Mouse (Mus musculus) MEL (cell line): ENCODE data around the gene Pgbd5. TPM values are rescaled to one million over a fixed set of nuclear protein-coding genes. Genes with fewer than 3 reads are reported as not detected.

Experiments used
- DNase-seq: peaks from one replicate; pipeline ENCODE4 v3.0.0; 2011; ENCODE audit warnings: low read depth, low spot score
- H3K27ac ChIP-seq: 2 replicates; pipeline ENCODE4 v1.5.1; 2012; ENCODE audit warnings: low read depth, mild to moderate bottlenecking, control low read depth, low read length, moderate library complexity; ENCODE audit not compliant: control insufficient read depth
- H3K27me3 ChIP-seq, 2 experiments: fragments of 150-350 bp in 1 of 2; sonication (generic) in 1 of 2; 2 replicates each; pipeline ENCODE4 v1.6.1; 2012; ENCODE audit warnings: low read length in 2 of 2, mild to moderate bottlenecking in 2 of 2, improper control_type of control experiment in 1 of 2, moderate library complexity in 1 of 2; ENCODE audit not compliant: insufficient read depth in 2 of 2, control insufficient read depth in 1 of 2
- H3K36me3 ChIP-seq, 2 experiments: 2 replicates each; pipeline ENCODE4 v1.6.1; 2012 to 2014; ENCODE audit warnings: low read length in 2 of 2, improper control_type of control experiment in 1 of 2, inconsistent platforms in 1 of 2, mild to moderate bottlenecking in 1 of 2; ENCODE audit not compliant: insufficient read depth in 2 of 2, control insufficient read depth in 1 of 2
- H3K4me1 ChIP-seq, 2 experiments: fragments of 150-350 bp in 1 of 2; sonication (generic) in 1 of 2; 2 replicates each; pipeline ENCODE4 v1.6.1; 2012; ENCODE audit warnings: low read length in 2 of 2, improper control_type of control experiment in 1 of 2, mild to moderate bottlenecking in 1 of 2; ENCODE audit not compliant: insufficient read depth in 2 of 2, control insufficient read depth in 1 of 2
- H3K4me3 ChIP-seq, 2 experiments: fragments of 150-350 bp in 1 of 2; sonication (generic) in 1 of 2; 2 replicates each; pipeline ENCODE4 v1.5.1; 2012; ENCODE audit warnings: low read depth in 2 of 2, low read length in 2 of 2, mild to moderate bottlenecking in 2 of 2, moderate library complexity in 2 of 2, control low read depth in 1 of 2, improper control_type of control experiment in 1 of 2; ENCODE audit not compliant: control insufficient read depth in 1 of 2, insufficient read depth in 1 of 2
- H3K79me2 ChIP-seq: 2 replicates; pipeline ENCODE4 v1.6.1; 2012; ENCODE audit warnings: mild to moderate bottlenecking, low read length, moderate library complexity; ENCODE audit not compliant: control insufficient read depth, poor library complexity, insufficient read depth
- H3K9ac ChIP-seq: 2 replicates; pipeline ENCODE4 v1.6.1; 2012; ENCODE audit warnings: low read depth, mild to moderate bottlenecking, control low read depth, low read length, moderate library complexity; ENCODE audit not compliant: control insufficient read depth, poor library complexity, severe bottlenecking
- H3K9me3 ChIP-seq: fragments of 150-350 bp; sonication (generic); replicated peaks from 2 replicates; pipeline ENCODE4 v1.6.1; 2012; ENCODE audit warnings: mild to moderate bottlenecking, low read length, improper control_type of control experiment, moderate library complexity; ENCODE audit not compliant: insufficient read depth
- BHLHE40 ChIP-seq: IDR thresholded peaks from 2 replicates; pipeline ENCODE4 v1.6.1; 2012; ENCODE audit warnings: low read depth, mild to moderate bottlenecking, inconsistent platforms, low read length, improper control_type of control experiment, borderline replicate concordance
- CHD1 ChIP-seq: IDR thresholded peaks from 2 replicates; pipeline ENCODE4 v1.6.1; 2012; ENCODE audit warnings: low read depth, mild to moderate bottlenecking, inconsistent platforms, low read length, improper control_type of control experiment
- CTCF ChIP-seq, 3 experiments: IDR thresholded peaks in 2 of 3; conservative IDR thresholded peaks in 1 of 3; 2 replicates each; pipeline ENCODE4 v1.5.1; 2011 to 2012; ENCODE audit warnings: low read length in 3 of 3, low read depth in 2 of 3, mild to moderate bottlenecking in 2 of 3, improper control_type of control experiment in 1 of 3, inconsistent platforms in 1 of 3, mixed read lengths in 1 of 3, moderate library complexity in 1 of 3; ENCODE audit not compliant: control insufficient read depth in 1 of 3, insufficient read depth in 1 of 3, poor library complexity in 1 of 3, severe bottlenecking in 1 of 3
- ELF1 ChIP-seq: IDR thresholded peaks from 2 replicates; pipeline ENCODE4 v1.6.1; 2014; ENCODE audit warnings: low read depth, mild to moderate bottlenecking, inconsistent platforms, low read length, improper control_type of control experiment, moderate library complexity
- EP300 ChIP-seq, 2 experiments: IDR thresholded peaks; 2 replicates each; pipeline ENCODE4 v1.6.1; 2011; ENCODE audit warnings: improper control_type of control experiment in 2 of 2, low read length in 2 of 2, low read depth in 1 of 2, mild to moderate bottlenecking in 1 of 2
- HCFC1 ChIP-seq: IDR thresholded peaks from 2 replicates; pipeline ENCODE4 v1.6.1; 2012; ENCODE audit warnings: low read depth, mild to moderate bottlenecking, inconsistent platforms, low read length, improper control_type of control experiment, moderate library complexity
- MAFK ChIP-seq: IDR thresholded peaks from 2 replicates; pipeline ENCODE4 v1.6.1; 2011; ENCODE audit warnings: low read depth, mild to moderate bottlenecking, low read length, improper control_type of control experiment, borderline replicate concordance
- MEF2A ChIP-seq: IDR thresholded peaks from 2 replicates; pipeline ENCODE4 v1.6.1; 2014; ENCODE audit warnings: low read depth, mild to moderate bottlenecking, inconsistent platforms, low read length, improper control_type of control experiment; ENCODE audit not compliant: poor library complexity, insufficient replicate concordance, severe bottlenecking; ENCODE audit errors: extremely low read depth
- MXI1 ChIP-seq: IDR thresholded peaks from 2 replicates; pipeline ENCODE4 v1.6.1; 2011; ENCODE audit warnings: mild to moderate bottlenecking, low read depth, low read length, improper control_type of control experiment
- MYC ChIP-seq: IDR thresholded peaks from 2 replicates; pipeline ENCODE4 v1.6.1; 2011; ENCODE audit warnings: low read depth, mild to moderate bottlenecking, low read length, improper control_type of control experiment, moderate library complexity
- NELFE ChIP-seq: IDR thresholded peaks from 2 replicates; pipeline ENCODE4 v1.6.1; 2011; ENCODE audit warnings: low read depth, low read length, improper control_type of control experiment
- NRF1 ChIP-seq: IDR thresholded peaks from 2 replicates; pipeline ENCODE4 v1.6.1; 2014; ENCODE audit warnings: low read depth, mild to moderate bottlenecking, inconsistent platforms, low read length, improper control_type of control experiment, moderate library complexity; ENCODE audit not compliant: poor library complexity, insufficient read depth, severe bottlenecking
- POLR2AphosphoS5 ChIP-seq: IDR thresholded peaks from 2 replicates; pipeline ENCODE4 v1.6.1; 2012; ENCODE audit warnings: low read depth, borderline replicate concordance, mild to moderate bottlenecking, inconsistent platforms, low read length, moderate library complexity, mixed read lengths
- RCOR1 ChIP-seq: IDR thresholded peaks from 2 replicates; pipeline ENCODE4 v1.6.1; 2012; ENCODE audit warnings: low read depth, mild to moderate bottlenecking, inconsistent platforms, low read length, improper control_type of control experiment
- SIN3A ChIP-seq: IDR thresholded peaks from 2 replicates; pipeline ENCODE4 v1.6.1; 2012; ENCODE audit warnings: low read length, improper control_type of control experiment, inconsistent platforms
- TAL1 ChIP-seq: IDR thresholded peaks from 2 replicates; pipeline ENCODE4 v1.6.1; 2012; ENCODE audit warnings: mild to moderate bottlenecking, inconsistent platforms, low read length, moderate library complexity, mixed read lengths
- ZC3H11A ChIP-seq: IDR thresholded peaks from 2 replicates; pipeline ENCODE4 v1.6.1; 2012; ENCODE audit warnings: low read depth, mild to moderate bottlenecking, inconsistent platforms, low read length, improper control_type of control experiment
- ZKSCAN1 ChIP-seq: IDR thresholded peaks from 2 replicates; pipeline ENCODE4 v1.6.1; 2012; ENCODE audit warnings: low read depth, mild to moderate bottlenecking, inconsistent platforms, low read length, improper control_type of control experiment, moderate library complexity
- ZMIZ1 ChIP-seq: IDR thresholded peaks from 2 replicates; pipeline ENCODE4 v1.6.1; 2012; ENCODE audit warnings: low read depth, mild to moderate bottlenecking, inconsistent platforms, low read length, improper control_type of control experiment, moderate library complexity
- ZNF384 ChIP-seq: IDR thresholded peaks from 2 replicates; pipeline ENCODE4 v1.6.1; 2012; ENCODE audit warnings: low read depth, mild to moderate bottlenecking, inconsistent platforms, low read length, improper control_type of control experiment
- polyA plus RNA-seq, 2 experiments: library from polyadenylated mRNA; stranded (reverse) in 1 of 2; unstranded in 1 of 2; fragments of >175 nt in 1 of 2; fragments of >200 nt in 1 of 2; gene quantifications; 2 replicates each; pipeline versions ENCODE4 v1.2.1 to v1.2.4; 2012; ENCODE audit warnings: low replicate concordance in 2 of 2, low read depth in 1 of 2; ENCODE audit not compliant: insufficient read length in 2 of 2, insufficient read depth in 1 of 2, missing spikeins in 1 of 2
- total RNA-seq: library from RNA; depleted of rRNA; stranded (reverse); fragments of 300-350 nt; gene quantifications from 2 replicates; pipeline ENCODE4 v1.2.3, GENCODE M21; 2012

The Pgbd5 gene
- total and polyA plus RNA-seq, 3 experiments = not detected

- no peak overlapping the region for H3K9ac ChIP-seq
- no peaks in the 10 kb centered on the region; a peak in 1 of 4 replicates for H3K27me3 ChIP-seq
- H3K36me3 ChIP-seq = no peaks in the 10 kb centered on the region
- H3K4me3 ChIP-seq = no peak overlapping the region
- H3K9me3 ChIP-seq = no peaks in the 10 kb centered on the region
- DNase-seq = no peak
- no peaks in the 10 kb centered on the region for H3K4me1 ChIP-seq
- TF ChIP-seq MAFK = no peak
- H3K79me2 ChIP-seq = no peaks in the 10 kb centered on the region
- H3K27ac ChIP-seq = no peak overlapping the region
Measured at GRCm38 (mm10) chr8:124418185-124418584, 21.3 kb downstream of the Pgbd5 start.

GRCm38 (mm10) chr8:124416646-124417045 is 22.8 kb downstream of the Pgbd5 start:
- no peaks in the 10 kb centered on the region for H3K9me3 ChIP-seq
- H3K4me1 ChIP-seq = no peaks in the 10 kb centered on the region
- no peak overlapping the region for H3K27ac ChIP-seq
- no peak overlapping the region for H3K4me3 ChIP-seq
- H3K36me3 ChIP-seq = no peaks in the 10 kb centered on the region
- DNase-seq = no peak
- no peaks in the 10 kb centered on the region for H3K79me2 ChIP-seq
- no peak overlapping the region for H3K9ac ChIP-seq
- TF ChIP-seq EP300 (IDR thresholded peaks at IDR 0.05; ENCODE audit: low read depth in 1 of 2, low read length in 2 of 2) (no peak), NRF1 (no peak), RCOR1 (no peak), CTCF (IDR thresholded peaks at IDR 0.05 in 2 of 3, conservative IDR thresholded peaks at IDR 0.05 in 1 of 3; ENCODE audit: control insufficient read depth in 1 of 3, insufficient read depth in 1 of 3, low read depth in 2 of 3, low read length in 3 of 3, poor library complexity in 1 of 3, severe bottlenecking in 1 of 3) (no peak), SIN3A (no peak), ZNF384 (no peak), HCFC1 (no peak), ZKSCAN1 (no peak), ZMIZ1 (no peak), NELFE (no peak), BHLHE40 (no peak), MAFK (no peak), CHD1 (no peak), ELF1 (no peak), ZC3H11A (no peak), MXI1 (no peak), TAL1 (no peak), POLR2AphosphoS5 (no peak), MYC (no peak), MEF2A (no peak)
- TF ChIP-seq, all 39 proteins: peak for 0
- no peaks in the 10 kb centered on the region; a peak in 1 of 4 replicates for H3K27me3 ChIP-seq
